Mouse (Mus musculus): ENCODE measurements around the gene Rsad2.
"Not testable (repeated sequence)": the region's sequence is repeated elsewhere in the genome, so short reads cannot be mapped to it uniquely, and the experiment has no call there.

Rsad2 gene

GRCm38 (mm10) chr12:26456028-26456698 lies at the start of gene Rsad2:
Rsad2 (minus strand) TSS chr12:26456452.
- peak; percentile 61 to 64 for DNase-seq

DNA sequence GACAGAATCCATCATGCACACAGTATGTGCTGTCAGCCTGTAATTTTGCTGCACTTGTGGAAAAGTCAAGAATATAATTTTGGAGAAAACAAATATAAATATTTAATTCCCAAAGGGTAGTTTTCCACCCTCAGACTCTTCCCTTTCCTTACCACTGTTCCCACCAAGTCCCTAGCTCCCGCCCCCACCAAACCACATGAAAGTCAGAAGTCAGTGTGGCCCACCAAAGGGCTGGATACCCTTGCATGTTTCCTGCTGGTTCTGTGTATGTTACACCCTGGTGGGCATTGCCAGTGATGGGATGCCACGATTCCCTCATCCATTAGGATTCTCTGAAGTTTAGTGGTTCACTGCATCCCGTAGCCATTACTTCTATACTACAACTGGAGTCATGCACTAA lies 44.8 kb upstream of the Rsad2 start:
- no peak for DNase-seq

DNA sequence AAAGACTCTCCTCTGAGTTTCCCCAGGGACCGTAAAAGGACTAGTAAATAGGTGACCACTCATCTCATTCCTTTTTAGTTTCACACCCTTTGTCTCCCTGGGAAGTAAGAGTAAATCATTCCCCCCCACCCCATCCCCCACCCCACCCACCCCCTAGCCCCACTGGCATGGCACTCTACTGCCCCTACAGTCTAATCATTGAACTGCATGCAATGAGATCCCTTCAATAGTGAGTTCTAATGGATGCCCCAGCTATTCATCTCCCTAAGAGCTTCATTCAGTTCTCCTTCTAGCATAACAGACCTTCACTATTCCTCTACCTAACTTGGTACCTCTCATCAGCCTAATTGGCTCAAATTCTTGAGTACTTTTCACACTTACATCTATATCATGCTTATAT lies 33.7 kb upstream of the Rsad2 start:
- DNase-seq = no peak

DNA sequence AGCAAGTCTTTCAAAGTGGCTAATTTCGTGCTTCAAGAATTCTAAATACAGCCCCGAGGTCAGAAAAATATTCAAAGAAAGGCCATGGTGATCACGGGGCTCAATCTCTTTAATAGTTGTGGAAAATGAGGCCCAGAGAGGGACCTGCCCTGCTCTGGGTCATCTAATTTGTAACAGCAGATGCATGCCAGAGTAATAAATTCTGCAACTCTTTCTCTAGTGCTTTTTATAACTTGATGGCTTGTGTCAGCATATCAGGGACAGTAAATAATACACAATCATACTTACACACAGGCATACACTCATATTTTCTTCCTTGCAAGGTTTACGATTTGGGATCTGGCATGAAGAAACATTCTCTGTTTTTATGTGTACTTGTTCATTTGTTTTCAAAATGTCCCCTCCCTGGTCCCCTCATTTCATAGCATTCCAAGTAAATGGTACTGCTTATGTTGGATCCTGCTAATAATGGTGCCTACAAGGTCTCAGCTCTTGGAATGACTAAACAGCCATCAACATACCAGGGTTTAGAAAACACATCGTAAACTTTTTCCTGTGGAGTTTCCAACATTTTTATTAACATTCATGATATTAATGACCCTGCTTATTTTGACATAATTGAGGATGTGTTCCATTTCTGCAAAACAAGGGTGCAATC lies 32.5 kb upstream of the Rsad2 start:
- no peak for DNase-seq

DNA sequence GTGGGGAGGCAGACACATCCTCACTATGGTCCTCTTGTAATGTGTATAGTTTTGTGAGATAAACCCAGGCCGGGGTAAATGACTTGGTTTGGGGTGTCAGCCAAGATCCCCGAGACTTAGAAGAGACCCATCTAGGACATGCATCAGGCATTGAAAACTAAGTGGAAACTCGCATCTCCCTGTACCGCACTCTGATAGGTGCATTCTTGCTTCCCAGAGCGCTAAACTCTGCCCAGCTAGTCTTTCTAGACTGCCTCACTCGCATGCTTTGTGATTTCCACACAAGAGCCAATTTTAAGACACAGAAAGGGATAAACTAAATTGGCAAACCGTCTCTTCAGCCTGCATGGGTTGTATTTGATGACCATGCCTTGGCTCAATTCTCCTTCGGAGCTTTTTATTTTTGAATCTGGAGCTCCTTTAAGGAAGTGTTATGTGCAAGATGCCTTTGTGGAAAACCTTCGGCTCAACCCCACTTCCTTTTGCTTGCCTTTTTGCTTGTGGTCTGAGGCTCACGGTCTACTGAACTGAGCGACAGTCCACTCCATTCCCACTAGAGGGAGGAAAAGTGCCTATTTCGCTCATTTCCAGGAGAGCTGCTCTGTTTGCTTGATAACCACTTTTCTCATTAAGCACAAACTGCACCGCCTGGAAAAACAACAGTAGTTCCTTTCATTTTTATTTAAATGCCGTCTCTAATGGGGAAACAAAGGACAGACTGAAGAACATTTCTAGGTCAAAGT lies 31.8 kb upstream of the Rsad2 start:
- peak in 1 of 2 experiments; percentile 36 for DNase-seq

DNA sequence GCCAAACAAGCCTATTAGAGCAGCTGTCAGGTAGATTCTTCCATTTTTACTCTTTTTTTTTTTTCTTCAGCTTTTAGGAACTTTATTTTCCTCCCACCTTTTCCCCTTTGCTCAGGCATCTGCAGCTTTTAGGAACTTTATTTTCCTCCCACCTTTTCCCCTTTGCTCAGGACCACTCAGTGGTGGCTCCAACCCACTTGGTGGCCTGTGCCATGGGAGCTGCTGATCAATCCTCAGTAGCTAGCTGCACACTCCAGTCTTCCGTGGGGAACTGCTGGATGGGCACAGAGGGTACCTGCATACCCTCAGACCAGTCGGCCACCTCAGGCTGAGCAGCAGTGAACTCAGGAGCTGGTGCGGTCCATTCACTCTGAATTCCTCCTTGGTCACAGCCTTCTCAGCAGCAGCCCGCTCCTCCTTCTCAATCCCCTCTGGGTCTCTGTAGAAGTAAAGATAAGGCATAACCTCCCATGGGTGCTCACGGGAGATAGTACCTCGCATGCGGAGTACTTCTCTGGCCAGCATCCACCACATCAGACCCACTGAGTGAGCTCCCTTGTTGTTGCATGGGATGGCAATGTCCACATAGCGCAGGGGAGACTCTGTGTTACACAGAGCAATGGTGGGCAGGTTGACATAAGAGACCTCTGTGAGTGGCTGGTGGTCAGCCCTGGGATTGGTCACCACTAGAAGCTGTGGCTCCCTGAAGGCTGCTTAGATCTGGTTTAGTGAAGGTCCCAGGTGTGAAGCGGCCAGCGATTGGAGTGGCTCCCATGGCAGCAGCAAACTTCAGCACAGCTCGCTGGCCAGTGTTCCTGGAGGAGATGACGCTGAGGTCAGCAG lies 29.7 kb upstream of the Rsad2 start:
- not testable (repeated sequence) for DNase-seq

DNA sequence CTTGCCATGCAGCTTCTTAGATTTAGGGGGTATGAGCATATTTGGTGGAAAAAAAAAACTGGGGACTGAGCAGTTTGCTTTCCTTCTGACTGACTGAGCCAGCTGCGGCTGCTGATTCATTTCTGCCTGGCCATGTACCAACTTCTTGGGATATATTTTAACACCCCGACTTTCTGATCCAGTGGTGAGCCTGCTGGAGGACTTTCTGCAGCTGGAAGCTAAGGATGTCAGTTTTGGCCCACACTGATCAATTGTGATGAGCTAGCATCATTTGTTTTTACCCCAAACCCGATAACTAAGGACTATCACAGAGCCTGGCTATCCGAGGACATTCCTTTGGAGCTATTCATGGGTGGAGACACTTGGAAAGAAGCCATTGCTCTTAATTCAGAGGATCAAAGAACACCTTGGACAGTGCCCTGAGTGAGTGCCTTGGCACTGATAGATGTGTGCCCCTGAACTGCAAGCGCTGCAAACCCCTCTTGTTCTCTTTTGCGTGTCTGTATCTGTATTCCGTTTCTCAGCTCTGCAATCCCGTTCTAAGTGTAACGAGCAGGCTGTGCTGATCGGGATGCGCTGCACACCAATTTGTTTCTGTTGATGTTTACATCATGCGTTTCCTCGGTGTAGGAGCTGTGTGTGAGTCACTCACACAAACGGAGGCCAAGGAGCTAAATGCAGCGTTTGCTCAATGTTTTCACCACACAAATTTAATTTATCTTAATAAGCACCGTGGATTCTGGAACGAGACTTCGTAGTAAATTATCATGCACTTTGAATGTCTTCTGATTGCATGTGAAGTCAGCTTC lies 22.1 kb upstream of the Rsad2 start:
- DNase-seq = peak; percentile 32 to 58

DNA sequence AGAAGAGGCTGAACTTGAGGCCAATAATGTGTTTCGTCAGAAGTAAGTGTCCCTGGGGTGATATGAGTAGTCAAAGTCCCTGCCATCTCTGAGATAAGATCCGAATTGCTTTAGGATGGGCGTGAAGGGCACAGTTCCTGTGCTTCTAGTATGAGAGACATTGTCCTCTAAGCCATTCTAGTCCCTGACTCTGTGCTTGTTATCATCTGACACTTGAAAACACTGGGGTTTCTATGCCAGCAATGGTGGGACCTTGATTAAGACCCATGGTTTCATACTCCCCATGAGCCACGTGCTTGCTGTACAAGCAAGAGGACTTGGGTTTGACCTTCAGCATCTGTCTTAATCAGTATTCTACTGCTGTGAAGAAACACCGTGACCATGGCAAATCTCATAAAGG lies 20.9 kb upstream of the Rsad2 start:
- no peak for DNase-seq

GRCm38 (mm10) chr12:26473746-26474145 lies 17.5 kb upstream of the Rsad2 start:
- DNase-seq = no peak

GRCm38 (mm10) chr12:26472770-26473481 lies 16.7 kb upstream of the Rsad2 start:
- no peak for DNase-seq

GRCm38 (mm10) chr12:26471376-26471775 lies 15.1 kb upstream of the Rsad2 start:
- no peak for DNase-seq

DNA sequence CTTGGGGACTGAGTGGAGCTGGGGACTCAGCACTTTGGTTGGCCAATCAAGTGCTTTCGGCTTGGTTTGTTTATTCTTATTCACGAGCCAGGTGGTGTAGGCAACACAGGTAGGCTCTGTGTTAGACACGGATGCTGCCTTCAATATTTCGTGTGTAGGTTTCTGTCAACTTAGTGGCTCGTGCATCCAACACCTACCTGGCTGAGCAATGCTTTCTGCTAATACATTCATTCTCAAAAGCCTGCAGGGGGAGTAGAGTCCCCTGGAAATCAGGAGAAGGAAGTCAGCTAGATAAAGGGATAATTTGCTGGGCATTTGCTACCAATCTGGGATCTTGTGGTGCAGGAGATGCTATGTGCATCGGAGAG lies 13.8 kb upstream of the Rsad2 start:
- no peak for DNase-seq

DNA sequence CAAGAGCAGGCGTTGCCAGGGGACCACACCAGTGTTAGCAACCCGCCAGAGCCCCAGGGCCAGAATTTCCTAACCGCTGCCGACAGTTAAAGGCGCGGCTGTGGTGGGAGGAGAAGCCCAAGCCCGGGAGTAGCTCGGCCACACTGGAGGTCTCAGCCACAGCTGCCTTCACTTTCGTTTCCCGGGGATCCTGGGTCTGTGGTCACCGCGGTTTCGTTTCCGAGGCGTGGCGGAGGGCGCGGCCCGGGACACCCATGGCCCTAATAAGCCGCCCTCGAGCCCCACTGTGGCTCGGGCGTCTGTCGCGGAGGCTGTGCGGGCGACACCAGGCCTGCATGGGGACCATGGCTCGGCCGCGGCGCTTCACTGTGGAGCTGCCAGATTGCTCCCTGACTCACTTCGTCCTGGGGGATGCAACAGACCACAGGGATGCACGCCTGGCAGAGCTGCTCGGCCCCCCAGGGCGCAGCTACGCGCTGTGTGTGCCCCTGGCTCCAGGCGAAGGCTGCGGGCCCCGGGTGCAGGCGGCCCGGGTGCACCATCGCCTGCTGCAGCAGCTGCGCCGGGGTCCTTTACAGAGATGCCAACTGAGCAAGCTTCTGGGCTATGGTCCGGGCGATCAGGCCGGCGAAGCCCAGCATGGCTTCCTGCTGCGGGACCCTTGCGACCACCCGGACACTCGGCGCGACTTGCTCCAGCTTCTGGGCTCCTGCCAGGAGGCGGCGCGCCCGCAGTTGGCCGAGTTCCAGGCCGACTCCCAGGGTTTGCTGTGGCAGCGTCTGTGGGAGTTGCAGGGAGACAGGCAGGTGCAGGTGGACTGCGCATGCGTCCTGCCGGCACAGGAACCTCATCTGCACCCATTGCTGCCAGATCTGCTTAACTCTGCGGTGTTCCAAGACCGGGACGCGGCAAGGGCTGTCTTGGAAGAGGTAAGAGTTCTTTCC lies 13.1 kb upstream of the Rsad2 start, which contains the start of gene Cmpk2:
Gene Cmpk2 (plus strand): TSS at position 107 of the 944 bp plus-strand sequence.
- DNase-seq = peak; percentile 87 to 88

GRCm38 (mm10) chr12:26465600-26465999 lies 9.3 kb upstream of the Rsad2 start:
- DNase-seq = no peak

GRCm38 (mm10) chr12:26460091-26460490 lies 3.8 kb upstream of the Rsad2 start:
- DNase-seq = no peak

- DNase-seq = no peak
Measured at GRCm38 (mm10) chr12:26454682-26455081, 1.6 kb downstream of the Rsad2 start.

DNA sequence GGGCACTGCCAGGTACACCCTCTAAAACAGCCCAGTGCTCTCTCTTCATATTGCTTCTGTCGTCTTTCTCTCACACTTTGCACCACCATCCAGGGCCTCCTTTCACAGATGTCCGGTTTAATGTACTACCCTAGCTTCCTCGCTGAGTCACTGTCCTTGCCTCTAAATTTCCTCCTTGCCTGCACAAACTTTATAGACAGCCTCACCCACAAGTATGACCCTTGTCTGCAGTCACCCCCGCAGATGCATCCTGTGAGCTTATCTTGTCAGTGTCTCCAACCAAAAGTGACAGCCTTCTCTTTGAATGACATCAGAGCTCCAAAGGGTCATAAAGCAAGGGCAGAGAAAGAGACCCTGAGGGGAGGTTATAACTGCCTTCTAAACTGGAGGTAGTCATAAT lies 3.3 kb downstream of the Rsad2 start:
- DNase-seq = no peak

- no peak for DNase-seq
Measured at GRCm38 (mm10) chr12:26451150-26451549, 5.1 kb downstream of the Rsad2 start.

DNA sequence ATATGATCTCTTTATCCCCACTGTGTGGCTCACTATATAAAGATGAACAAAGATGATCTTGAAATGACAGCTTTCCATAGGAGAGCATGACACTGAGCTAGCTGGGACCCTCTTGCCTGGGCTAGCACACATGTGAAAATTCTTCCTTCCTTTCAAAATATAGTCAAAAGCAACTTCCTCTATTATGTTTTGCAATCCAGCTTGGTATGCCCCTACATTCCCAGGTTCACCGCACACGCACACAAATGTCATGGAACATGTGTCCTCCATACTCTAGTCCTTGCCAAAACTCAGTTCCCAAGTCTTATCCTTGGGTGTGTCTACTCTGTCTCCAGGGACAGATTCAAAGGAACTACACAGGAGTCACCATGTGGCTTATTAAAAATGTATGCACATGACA lies 6.8 kb downstream of the Rsad2 start:
- DNase-seq = no peak

- no peak for DNase-seq
Measured at GRCm38 (mm10) chr12:26446377-26447045, 9.7 kb downstream of the Rsad2 start.
